21 mouse cellular contexts compared by ENCODE assay signal in the genomic region with DNA sequence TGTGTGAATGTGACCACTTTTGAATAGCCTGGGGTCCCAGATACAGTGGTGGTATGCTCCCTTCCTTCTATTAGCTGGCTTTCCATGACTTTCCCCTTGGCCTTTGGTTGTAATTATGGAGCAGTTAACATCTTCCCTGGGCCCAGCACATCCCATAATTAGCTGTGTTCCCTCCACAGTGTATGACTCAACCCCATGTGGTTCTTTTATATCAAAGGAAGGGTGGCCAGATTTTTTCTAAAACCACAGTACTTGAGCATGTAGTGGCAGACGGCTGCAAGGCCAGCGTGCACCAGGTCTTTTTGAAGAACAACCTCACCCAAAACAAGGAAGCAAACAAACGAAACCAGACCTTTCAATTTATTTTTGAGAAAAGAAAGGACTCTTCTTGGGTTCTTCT.
DNase-seq lines count a peak whose midpoint lies in the region; ATAC-seq and TF ChIP-seq lines count a peak whose summit lies in the region.
"Had no signal": no experiment of that assay in that cellular context is flagged by ENCODE, and none has a peak within 500 bp of the region (broad histone marks: within the 10 kb centered on the region; RNA-seq: fewer than 3 reads in every experiment).

No protein-coding gene starts in this region.

- intact Hi-C loops in heart, postnatal 14 days (cut with DNase I) = no loop called here

- no peaks in the 10 kb centered on the region for H3K9me3 ChIP-seq in intestine, embryonic 16.5 days (ENCODE audit: control insufficient read depth, low read length)
- H3K9me3 ChIP-seq: lung, embryonic 15.5 days had no signal

- DNase-seq in frontal cortex, adult 2 months (ENCODE audit: extremely low spot score in 1 of 2, low spot score in 1 of 2) = peak; percentile 11 to 42
- no peak for DNase-seq in frontal cortex, postnatal 25 days (ENCODE audit: low spot score in 2 of 2)
- peak; percentile 11 for DNase-seq in lung, postnatal 36 days
- DNase-seq in lung, postnatal 4 days = no peak
- peak; percentile 4 for DNase-seq in Patski (ENCODE audit: low read depth, low spot score)
- DNase-seq in right cerebral cortex, postnatal 36 days (ENCODE audit: low spot score in 2 of 2) = peak; percentile 2 to 10
- DNase-seq in heart, postnatal 14 days = no peak
- DNase-seq: B cell, adult 2 months; cerebellum, postnatal 14 days; embryo, embryonic 11 days; gastrocnemius, postnatal 14 days; thymus, adult 18-20 months had no signal

- TF ChIP-seq CTCF in Patski (IDR thresholded peaks at IDR 0.05) = no peak

- no peaks in the 10 kb centered on the region for H3K4me1 ChIP-seq in intestine, embryonic 16.5 days (ENCODE audit: control insufficient read depth, insufficient read depth, low read length)
- H3K4me1 ChIP-seq: lung, embryonic 15.5 days had no signal

- no peak for ATAC-seq in Patski
- ATAC-seq in intestine, embryonic 16.5 days = no peak
- ATAC-seq: forebrain, embryonic 16.5 days; intestine, postnatal 0 days had no signal

- peaks cover 12% of the 10 kb centered on the region for H3K27me3 ChIP-seq in Patski
- no peaks in the 10 kb centered on the region for H3K27me3 ChIP-seq in intestine, embryonic 16.5 days (replicated peaks; ENCODE audit: control insufficient read depth, insufficient read depth, low read length)
- H3K27me3 ChIP-seq: lung, embryonic 15.5 days had no signal

- H3K9ac ChIP-seq in intestine, embryonic 16.5 days (ENCODE audit: low read depth, low read length) = no peak overlapping the region
- H3K9ac ChIP-seq: hindbrain, embryonic 14.5 days; lung, embryonic 15.5 days had no signal

- CTCF ChIA-PET in Patski (lab: Charles Lee) = no interaction called here

- H3K4me2 ChIP-seq in intestine, embryonic 16.5 days (ENCODE audit: low read depth, low read length) = no peak overlapping the region
- H3K4me2 ChIP-seq: heart, embryonic 11.5 days; hindbrain, embryonic 14.5 days; liver, embryonic 11.5 days; lung, embryonic 15.5 days had no signal

- H3K27ac ChIP-seq in intestine, embryonic 16.5 days (ENCODE audit: low read length) = no peak overlapping the region
- H3K27ac ChIP-seq: hindbrain, embryonic 14.5 days; kidney, postnatal 0 days; lung, embryonic 15.5 days had no signal

- in situ Hi-C loops in Patski (cut with MboI; ENCODE audit: low pct_unique_long_range_greater_than_20kb) = no loop called here

- 87% methylated on average over 3 of the region's 3 CpGs for WGBS in intestine, embryonic 16.5 days

- no peak overlapping the region for H3K4me3 ChIP-seq in intestine, embryonic 16.5 days (ENCODE audit: low read length)
- H3K4me3 ChIP-seq: erythroblast, embryonic 14.5 days; lung, embryonic 15.5 days had no signal

- POLR2A ChIA-PET in Patski (lab: Charles Lee) = no interaction called here

- no peaks in the 10 kb centered on the region for H3K36me3 ChIP-seq in intestine, embryonic 16.5 days (ENCODE audit: control insufficient read depth, insufficient read depth, low read length)
- H3K36me3 ChIP-seq: lung, embryonic 15.5 days had no signal

Comparison
In these comparisons a context has a peak if more than half of its experiments do, and no peak if none do; other contexts are left out.
1. DNase-seq: peak in frontal cortex, adult 2 months (2 of 2), lung, postnatal 36 days (single experiment), Patski (single experiment) and right cerebral cortex, postnatal 36 days (2 of 2); none in frontal cortex, postnatal 25 days (0 of 2), lung, postnatal 4 days (0 of 2) and heart, postnatal 14 days (0 of 2).